Mouse (Mus musculus) ES-Bruce4 (cell line): Measurements from ENCODE around the gene Sdhc.

Experiments
- CTCF ChIP-seq: IDR thresholded peaks from one replicate; pipeline ENCODE4 v1.8.1; 2011; ENCODE audit warnings: low read depth, low read length
- EP300 ChIP-seq: IDR thresholded peaks from 2 replicates; pipeline ENCODE4 v1.6.1; 2011; ENCODE audit warnings: low read depth, low read length; ENCODE audit not compliant: insufficient read depth
- POLR2A ChIP-seq: IDR thresholded peaks from one replicate; pipeline ENCODE4 v1.8.1; 2011; ENCODE audit warnings: low read length; ENCODE audit not compliant: insufficient read depth

DNA sequence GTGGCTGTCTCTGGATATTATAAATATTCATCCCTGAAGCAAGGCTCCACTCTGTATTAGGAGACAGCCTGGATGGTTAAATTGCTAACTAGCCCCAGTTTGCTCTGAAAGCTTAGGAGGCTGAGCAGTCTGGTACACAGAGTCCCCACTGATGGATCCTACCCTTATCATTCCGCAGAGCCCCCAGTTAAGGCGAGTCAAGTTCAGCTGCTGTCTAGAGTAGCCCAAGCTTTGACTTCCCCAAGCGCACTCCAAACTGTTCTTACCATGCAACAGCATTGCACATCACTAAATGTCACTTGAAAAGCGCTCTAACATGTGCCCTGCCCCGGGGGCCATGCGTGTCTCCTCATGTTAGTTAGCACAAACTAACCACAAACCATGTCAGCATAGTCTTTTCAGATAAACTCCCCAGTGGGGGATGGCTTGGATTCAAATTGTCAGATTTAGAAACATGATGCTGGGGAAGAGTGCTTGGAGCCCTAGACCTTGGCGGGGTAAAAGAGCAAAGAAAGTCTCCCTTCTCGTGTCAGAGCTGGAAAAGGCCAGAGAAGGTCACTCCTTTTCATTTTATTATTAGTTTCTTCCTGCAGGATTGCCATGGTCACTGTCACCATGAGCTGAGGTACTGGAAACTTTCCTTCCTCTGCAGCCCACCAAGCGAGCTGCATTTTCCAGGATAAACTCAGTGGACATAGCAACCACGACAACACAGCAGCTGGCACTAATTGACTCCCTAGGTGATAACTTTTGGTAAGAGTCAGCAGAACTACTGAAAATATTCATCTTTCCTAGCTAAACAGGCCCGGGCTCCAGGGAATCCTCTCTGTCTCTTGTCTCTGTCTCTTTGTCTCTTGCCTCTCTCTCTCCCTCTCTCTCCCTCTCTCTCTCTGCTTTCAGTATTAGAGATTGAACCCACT lies 43.8 kb upstream of the Sdhc start:
- no peak for TF ChIP-seq CTCF
- TF ChIP-seq POLR2A, result no peak
- no peak for TF ChIP-seq EP300
